Mouse (Mus musculus): ENCODE data around the gene Plac1.

DNA sequence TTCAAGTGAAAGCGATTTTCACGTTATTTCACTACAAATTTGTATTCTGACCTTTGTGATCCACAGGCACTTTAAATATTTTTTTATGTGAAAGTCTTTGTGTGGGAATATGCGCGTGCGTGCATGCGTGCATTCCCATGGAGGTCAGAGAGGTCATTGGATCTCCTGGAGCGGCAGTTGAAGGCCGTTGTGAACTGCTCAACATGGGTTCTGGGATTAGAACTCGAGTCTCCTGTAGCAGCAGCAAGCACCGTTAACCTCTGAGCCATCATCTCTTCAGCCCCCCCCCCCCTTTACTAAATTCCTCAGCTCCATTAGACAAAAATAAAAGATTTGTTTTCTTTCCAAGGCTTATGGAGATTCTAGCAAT is 30.1 kb upstream of the Plac1 start:
- no peak for TF ChIP-seq CTCF (IDR thresholded peaks at IDR 0.05; ENCODE audit: control insufficient read depth, insufficient read depth, low read length)
- no peak for TF ChIP-seq POLR2A (IDR thresholded peaks at IDR 0.05; ENCODE audit: borderline replicate concordance, control insufficient read depth, low read depth, low read length)
